ENCODE assay signal across 9 mouse cellular contexts in genomic region chr5:137569665-137570064, GRCm38 (mm10). TPM values are rescaled to one million over a fixed set of nuclear protein-coding genes. Genes with fewer than 3 reads are reported as not detected.
A peak's percentile ranks its signal among the peaks of the same experiment; 100 is the strongest.
DNase-seq lines count a peak whose midpoint lies in the region; ATAC-seq and TF ChIP-seq lines count a peak whose summit lies in the region.
"Had no signal": no experiment of that assay in that cellular context is flagged by ENCODE, and none has a peak within 500 bp of the region (broad histone marks: within the 10 kb centered on the region; RNA-seq: fewer than 3 reads in every experiment).

Tfr2 (plus strand) TSS chr5:137569840.

- no peak for ATAC-seq in forebrain, embryonic 11.5 days (replicated peaks; ENCODE audit: low FRiP score)
- ATAC-seq in forebrain, embryonic 14.5 days = no peak
- 0 out of 2 replicates have a peak, but pooled peaks have one; percentile 27 for ATAC-seq in embryonic facial prominence, embryonic 13.5 days (ENCODE audit: insufficient number of reproducible peaks, insufficient read depth, low FRiP score, low TSS enrichment, low read depth)
- peak; percentile 80 for ATAC-seq in intestine, postnatal 0 days
- ATAC-seq in liver, embryonic 16.5 days (ENCODE audit: low read depth) = peak; percentile 81

- WGBS in forebrain, embryonic 11.5 days = 34% methylated on average over 9 of the region's 9 CpGs
- WGBS in forebrain, embryonic 14.5 days = 37% methylated on average over 9 of the region's 9 CpGs
- WGBS in embryonic facial prominence, embryonic 13.5 days = 37% methylated on average over 9 of the region's 9 CpGs
- 19% methylated on average over 9 of the region's 9 CpGs for WGBS in intestine, postnatal 0 days
- 8% methylated on average over 9 of the region's 9 CpGs for WGBS in liver, embryonic 16.5 days (ENCODE audit: insufficient replicate concordance)

- H3K9ac ChIP-seq in forebrain, embryonic 11.5 days (ENCODE audit: low read length) = no peak within 1 kb of the TSS
- no peak within 1 kb of the TSS for H3K9ac ChIP-seq in forebrain, embryonic 14.5 days (ENCODE audit: low read length)
- H3K9ac ChIP-seq in embryonic facial prominence, embryonic 13.5 days = no peak within 1 kb of the TSS
- no peak within 1 kb of the TSS for H3K9ac ChIP-seq in intestine, postnatal 0 days (ENCODE audit: low read depth, low read length)
- peak within 1 kb of the TSS; percentile 79 for H3K9ac ChIP-seq in liver, embryonic 16.5 days (ENCODE audit: low read depth, low read length)
- H3K9ac ChIP-seq: midbrain, embryonic 12.5 days had no signal

- H3K27me3 ChIP-seq in forebrain, embryonic 11.5 days (ENCODE audit: control insufficient read depth, insufficient read depth, low read length) = no peaks in the 10 kb centered on the region
- peaks cover 4% of the 10 kb centered on the region; the same call in 1 of the 2 replicates for H3K27me3 ChIP-seq in forebrain, embryonic 14.5 days (replicated peaks; ENCODE audit: control insufficient read depth, insufficient read depth, low read length)
- peaks cover 44% of the 10 kb centered on the region for H3K27me3 ChIP-seq in E14TG2a.4 (ENCODE audit: insufficient read depth, low read length)
- peaks cover 11% of the 10 kb centered on the region for H3K27me3 ChIP-seq in embryonic facial prominence, embryonic 13.5 days
- peaks cover 4% of the 10 kb centered on the region for H3K27me3 ChIP-seq in intestine, postnatal 0 days (replicated peaks; ENCODE audit: control insufficient read depth, insufficient read depth, low read length)
- no peaks in the 10 kb centered on the region; the same call in 1 of the 2 replicates for H3K27me3 ChIP-seq in liver, embryonic 16.5 days (ENCODE audit: control insufficient read depth, insufficient read depth, low read depth, low read length)

- TF ChIP-seq CTCF in E14TG2a.4 (conservative IDR thresholded peaks at IDR 0.05; ENCODE audit: low read length) = no peak
- TF ChIP-seq CTCF in intestine, postnatal 0 days (IDR thresholded peaks at IDR 0.05; ENCODE audit: low read depth) = no peak

- peak; percentile 59 for DNase-seq in forebrain, embryonic 11.5 days (ENCODE audit: low spot score)
- no peak for DNase-seq in forebrain, embryonic 14.5 days (ENCODE audit: low spot score)
- peak; percentile 76 to 90 for DNase-seq in spleen, postnatal 10 days (ENCODE audit: low spot score in 2 of 2)
- no peak for DNase-seq in cerebellum, adult 8-10 months

- H3K4me2 ChIP-seq in forebrain, embryonic 11.5 days (ENCODE audit: low read depth, low read length, severe bottlenecking) = no peak within 1 kb of the TSS
- H3K4me2 ChIP-seq in forebrain, embryonic 14.5 days (ENCODE audit: low read length) = no peak within 1 kb of the TSS
- peak within 1 kb of the TSS; percentile 7 for H3K4me2 ChIP-seq in embryonic facial prominence, embryonic 13.5 days
- 0 out of 2 replicates have a peak within 1 kb of the TSS, but pooled peaks have one; percentile 24 for H3K4me2 ChIP-seq in intestine, postnatal 0 days (replicated peaks; ENCODE audit: low read depth)
- H3K4me2 ChIP-seq in liver, embryonic 16.5 days (ENCODE audit: low read depth, low read length) = peak within 1 kb of the TSS; percentile 96
- H3K4me2 ChIP-seq: midbrain, embryonic 12.5 days had no signal

- H3K4me1 ChIP-seq in forebrain, embryonic 11.5 days (replicated peaks; ENCODE audit: control insufficient read depth, insufficient read depth, low read length) = no peaks in the 10 kb centered on the region; the same call in 1 of the 2 replicates
- 0 out of 2 replicates have a peak, but pooled peaks cover 3% of the 10 kb centered on the region for H3K4me1 ChIP-seq in forebrain, embryonic 14.5 days (ENCODE audit: control insufficient read depth, insufficient read depth, low read length)
- peaks cover 50% of the 10 kb centered on the region for H3K4me1 ChIP-seq in E14TG2a.4 (replicated peaks; ENCODE audit: low read depth, low read length)
- H3K4me1 ChIP-seq in embryonic facial prominence, embryonic 13.5 days = peaks cover 12% of the 10 kb centered on the region; the same call in 1 of the 2 replicates
- H3K4me1 ChIP-seq in intestine, postnatal 0 days (replicated peaks; ENCODE audit: control insufficient read depth, insufficient read depth, low read length) = no peaks in the 10 kb centered on the region
- peaks cover 40% of the 10 kb centered on the region for H3K4me1 ChIP-seq in liver, embryonic 16.5 days (ENCODE audit: control insufficient read depth, low read depth, low read length)
- H3K4me1 ChIP-seq: midbrain, embryonic 12.5 days had no signal

- H3K4me3 ChIP-seq in forebrain, embryonic 11.5 days (ENCODE audit: low read depth, low read length) = no peak within 1 kb of the TSS
- no peak within 1 kb of the TSS for H3K4me3 ChIP-seq in forebrain, embryonic 14.5 days (ENCODE audit: low read depth, low read length)
- H3K4me3 ChIP-seq in E14TG2a.4 (replicated peaks; ENCODE audit: low read length) = peak within 1 kb of the TSS; percentile 45; the same call in 1 of the 2 replicates
- H3K4me3 ChIP-seq in embryonic facial prominence, embryonic 13.5 days = no peak within 1 kb of the TSS
- no peak within 1 kb of the TSS for H3K4me3 ChIP-seq in intestine, postnatal 0 days (ENCODE audit: low read depth, low read length)
- peak within 1 kb of the TSS; percentile 69 for H3K4me3 ChIP-seq in liver, embryonic 16.5 days (ENCODE audit: low read depth, low read length)
- H3K4me3 ChIP-seq: midbrain, embryonic 12.5 days had no signal

- no peaks in the 10 kb centered on the region for H3K9me3 ChIP-seq in forebrain, embryonic 11.5 days (ENCODE audit: control insufficient read depth, low read length)
- no peaks in the 10 kb centered on the region for H3K9me3 ChIP-seq in forebrain, embryonic 14.5 days (replicated peaks; ENCODE audit: control insufficient read depth, low read length)
- no peaks in the 10 kb centered on the region for H3K9me3 ChIP-seq in E14TG2a.4 (ENCODE audit: low read length)
- H3K9me3 ChIP-seq in embryonic facial prominence, embryonic 13.5 days = no peaks in the 10 kb centered on the region
- no peaks in the 10 kb centered on the region for H3K9me3 ChIP-seq in intestine, postnatal 0 days (ENCODE audit: control insufficient read depth)
- no peaks in the 10 kb centered on the region for H3K9me3 ChIP-seq in liver, embryonic 16.5 days (replicated peaks; ENCODE audit: control insufficient read depth, low read length)
- H3K9me3 ChIP-seq: midbrain, embryonic 12.5 days had no signal

- H3K36me3 ChIP-seq in forebrain, embryonic 11.5 days (ENCODE audit: control insufficient read depth, insufficient read depth, low read length) = no peaks in the 10 kb centered on the region
- no peaks in the 10 kb centered on the region; the same call in 1 of the 2 replicates for H3K36me3 ChIP-seq in forebrain, embryonic 14.5 days (ENCODE audit: control insufficient read depth, insufficient read depth, low read length)
- no peaks in the 10 kb centered on the region for H3K36me3 ChIP-seq in E14TG2a.4 (ENCODE audit: insufficient read depth, low read length)
- H3K36me3 ChIP-seq in embryonic facial prominence, embryonic 13.5 days = no peaks in the 10 kb centered on the region
- H3K36me3 ChIP-seq in intestine, postnatal 0 days (ENCODE audit: control insufficient read depth, insufficient read depth) = no peaks in the 10 kb centered on the region
- H3K36me3 ChIP-seq in liver, embryonic 16.5 days (ENCODE audit: control insufficient read depth, insufficient read depth) = peaks cover 5% of the 10 kb centered on the region
- H3K36me3 ChIP-seq: midbrain, embryonic 12.5 days had no signal

- H3K27ac ChIP-seq in forebrain, embryonic 11.5 days (ENCODE audit: low read depth, low read length) = no peak within 1 kb of the TSS
- no peak within 1 kb of the TSS for H3K27ac ChIP-seq in forebrain, embryonic 14.5 days (ENCODE audit: low read depth, low read length)
- H3K27ac ChIP-seq in embryonic facial prominence, embryonic 13.5 days = no peak within 1 kb of the TSS
- H3K27ac ChIP-seq in intestine, postnatal 0 days (ENCODE audit: low read depth, low read length) = no peak within 1 kb of the TSS
- H3K27ac ChIP-seq in liver, embryonic 16.5 days (ENCODE audit: low read length) = peak within 1 kb of the TSS; percentile 91
- H3K27ac ChIP-seq: midbrain, embryonic 12.5 days had no signal

RNA-seq across cellular contexts. Expression of gene Tfr2, which starts in this region (rescaled TPM):
- polyA plus RNA-seq in forebrain, embryonic 11.5 days (2014; fragmentation: Nextera tagmentation; extraction: Ambion mirVana) = 1.2 and 2.1 TPM in 2 replicates
- 1.8 and 1.9 TPM in 2 replicates for polyA plus RNA-seq in forebrain, embryonic 14.5 days (2014; fragmentation: Nextera tagmentation; extraction: Ambion mirVana)
- 0.35 and 1.7 TPM in 2 replicates for polyA plus RNA-seq in embryonic facial prominence, embryonic 13.5 days (2015; fragmentation: Nextera tagmentation; extraction: Ambion mirVana)
- polyA plus RNA-seq in intestine, postnatal 0 days (2015; fragmentation: Nextera tagmentation; extraction: Ambion mirVana) = 0.27 and 0.50 TPM in 2 replicates
- 60.5 and 62.5 TPM in 2 replicates for polyA plus RNA-seq in liver, embryonic 16.5 days (2015; fragmentation: Nextera tagmentation; extraction: Ambion mirVana)

Comparison
In these comparisons a context has a peak if more than half of its experiments do, and no peak if none do; other contexts are left out.
1. RNA of gene Tfr2 (polyA plus RNA-seq): 60.5 to 62.5 TPM in liver, embryonic 16.5 days; 1.8 to 1.9 TPM in forebrain, embryonic 14.5 days, 1.2 to 2.1 TPM in forebrain, embryonic 11.5 days, 0.27 to 0.50 TPM in intestine, postnatal 0 days and 0.35 to 1.7 TPM in embryonic facial prominence, embryonic 13.5 days; every median in the first group is over 10 times any median in the second.
2. DNase-seq: peak in forebrain, embryonic 11.5 days (single experiment) and spleen, postnatal 10 days (2 of 2); none in forebrain, embryonic 14.5 days (single experiment) and cerebellum, adult 8-10 months (single experiment).
3. Peak in ATAC-seq and H3K4me2 ChIP-seq in intestine, postnatal 0 days; RNA of the gene not detected or under 1 TPM.
4. ATAC-seq: peak in embryonic facial prominence, embryonic 13.5 days (single experiment) and liver, embryonic 16.5 days (single experiment); none in forebrain, embryonic 11.5 days (single experiment) and forebrain, embryonic 14.5 days (single experiment).
5. H3K4me2 ChIP-seq: peak in embryonic facial prominence, embryonic 13.5 days (single experiment) and liver, embryonic 16.5 days (single experiment); none in forebrain, embryonic 11.5 days (single experiment) and forebrain, embryonic 14.5 days (single experiment).
6. H3K4me3 ChIP-seq: peak in E14TG2a.4 (single experiment) and liver, embryonic 16.5 days (single experiment); none in forebrain, embryonic 11.5 days (single experiment), forebrain, embryonic 14.5 days (single experiment), embryonic facial prominence, embryonic 13.5 days (single experiment) and intestine, postnatal 0 days (single experiment).